Mouse (Mus musculus): ENCODE measurements at regions not wholly inside any gene's neighbourhood (a gene's known extent, or its start where the extent isn't known, plus 50 kb on each side); places are given as distances from the start of the nearest gene placed in this dataset.

DNA sequence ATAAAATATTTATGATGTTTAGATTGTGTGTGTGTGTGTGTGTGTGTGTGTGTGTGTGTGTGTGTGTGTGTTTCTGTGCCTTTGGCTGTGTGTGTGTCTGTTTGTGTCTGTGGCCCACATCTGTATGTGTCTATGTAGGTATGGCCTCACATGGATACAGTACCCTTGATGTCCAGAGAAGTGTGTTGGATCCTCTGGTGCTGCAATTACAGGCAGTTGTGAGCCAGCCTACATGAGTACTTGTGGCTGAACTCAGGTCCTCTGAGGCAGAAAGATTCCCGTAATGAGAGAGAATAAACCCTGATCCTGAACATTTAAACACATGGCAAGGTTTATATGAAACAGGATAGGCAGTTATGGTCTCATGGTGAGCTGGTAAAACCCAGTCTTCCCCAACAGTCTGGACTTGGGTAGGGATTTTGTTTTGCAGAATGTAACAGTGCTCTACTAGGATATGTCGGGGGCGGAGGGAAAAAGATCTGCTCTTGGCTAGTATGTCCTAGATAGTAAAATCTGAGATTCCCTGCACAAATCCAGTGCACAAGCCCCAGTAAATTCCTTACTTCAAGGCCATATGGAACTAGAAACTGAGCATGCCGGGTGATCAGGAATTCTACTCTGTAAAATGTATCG lies 275.6 kb downstream of the Kctd12 start:
- WGBS = 80% methylated on average over 5 of the region's 5 CpGs
- no peaks in the 10 kb centered on the region for H3K27me3 ChIP-seq (replicated peaks; ENCODE audit: control insufficient read depth, insufficient read depth, low read length)
- H3K36me3 ChIP-seq (ENCODE audit: control insufficient read depth, insufficient read depth, low read length) = no peaks in the 10 kb centered on the region
- H3K4me1 ChIP-seq (ENCODE audit: control insufficient read depth, insufficient read depth, low read length) = no peaks in the 10 kb centered on the region
- H3K4me3 ChIP-seq (ENCODE audit: low read length) = no peak overlapping the region
- H3K27ac ChIP-seq (ENCODE audit: low read length) = no peak overlapping the region
- H3K9ac ChIP-seq (ENCODE audit: low read depth, low read length) = no peak overlapping the region
- no peaks in the 10 kb centered on the region for H3K9me3 ChIP-seq (ENCODE audit: control insufficient read depth, low read length)
- no peak overlapping the region for H3K4me2 ChIP-seq (ENCODE audit: low read depth, low read length)
- ATAC-seq = no peak

DNA sequence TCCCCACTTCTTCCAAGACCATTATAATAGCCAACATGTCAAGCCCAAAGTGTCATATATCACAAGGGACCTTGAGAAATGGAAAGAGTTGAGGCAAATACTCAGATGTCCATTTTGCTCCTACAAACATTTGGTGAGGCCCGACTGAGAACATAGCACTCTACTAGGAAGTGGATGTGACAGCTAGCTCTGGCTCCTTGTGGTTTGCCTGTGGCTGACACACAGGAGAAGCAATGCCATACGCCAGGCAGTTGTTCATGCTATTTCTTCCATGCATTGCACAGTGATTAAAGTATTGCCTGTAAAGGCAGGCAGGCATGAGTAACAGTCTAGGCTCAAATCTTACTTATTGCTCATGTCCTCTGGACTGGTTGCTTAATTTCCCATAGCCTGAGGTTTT lies 281.3 kb downstream of the Kctd12 start:
- Histone ChIP-seq H3K27ac (ENCODE audit: low read length) (no peak overlapping the region), H3K4me1 (ENCODE audit: control insufficient read depth, insufficient read depth, low read length) (no peaks in the 10 kb centered on the region), H3K36me3 (ENCODE audit: control insufficient read depth, insufficient read depth, low read length) (no peaks in the 10 kb centered on the region), H3K4me3 (ENCODE audit: low read length) (no peak overlapping the region), H3K9me3 (ENCODE audit: control insufficient read depth, low read length) (no peaks in the 10 kb centered on the region), H3K4me2 (ENCODE audit: low read depth, low read length) (no peak overlapping the region), H3K27me3 (replicated peaks; ENCODE audit: control insufficient read depth, insufficient read depth, low read length) (no peaks in the 10 kb centered on the region), H3K9ac (ENCODE audit: low read depth, low read length) (no peak overlapping the region)
- WGBS = 78% methylated on average over 2 of the region's 2 CpGs
- no peak for ATAC-seq

DNA sequence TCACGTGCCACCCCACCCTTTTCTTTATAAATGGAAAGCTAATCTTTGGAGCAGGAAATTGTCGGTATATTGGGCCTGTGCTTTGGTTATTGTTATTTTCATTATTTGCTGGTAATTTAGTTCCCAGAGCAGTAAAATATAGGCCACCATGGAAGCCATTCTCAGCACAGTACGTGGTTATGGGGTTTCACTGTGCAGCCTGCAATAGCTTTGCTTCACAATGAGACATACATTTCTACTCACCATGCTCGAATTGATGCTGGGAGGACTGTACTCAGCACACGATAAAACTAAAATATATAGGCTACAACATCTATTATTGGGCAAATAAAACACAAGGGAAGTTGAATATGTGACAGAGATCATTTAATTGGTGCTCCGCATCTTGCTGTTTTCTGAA lies 282.0 kb downstream of the Kctd12 start:
- H3K9ac ChIP-seq (ENCODE audit: low read depth, low read length) = no peak overlapping the region
- H3K36me3 ChIP-seq (ENCODE audit: control insufficient read depth, insufficient read depth, low read length) = no peaks in the 10 kb centered on the region
- H3K27ac ChIP-seq (ENCODE audit: low read length) = no peak overlapping the region
- H3K27me3 ChIP-seq (replicated peaks; ENCODE audit: control insufficient read depth, insufficient read depth, low read length) = no peaks in the 10 kb centered on the region
- no peaks in the 10 kb centered on the region for H3K4me1 ChIP-seq (ENCODE audit: control insufficient read depth, insufficient read depth, low read length)
- H3K4me3 ChIP-seq (ENCODE audit: low read length) = no peak overlapping the region
- no peak overlapping the region for H3K4me2 ChIP-seq (ENCODE audit: low read depth, low read length)
- 78% methylated on average over 6 of the region's 6 CpGs for WGBS
- no peaks in the 10 kb centered on the region for H3K9me3 ChIP-seq (ENCODE audit: control insufficient read depth, low read length)
- ATAC-seq = no peak

DNA sequence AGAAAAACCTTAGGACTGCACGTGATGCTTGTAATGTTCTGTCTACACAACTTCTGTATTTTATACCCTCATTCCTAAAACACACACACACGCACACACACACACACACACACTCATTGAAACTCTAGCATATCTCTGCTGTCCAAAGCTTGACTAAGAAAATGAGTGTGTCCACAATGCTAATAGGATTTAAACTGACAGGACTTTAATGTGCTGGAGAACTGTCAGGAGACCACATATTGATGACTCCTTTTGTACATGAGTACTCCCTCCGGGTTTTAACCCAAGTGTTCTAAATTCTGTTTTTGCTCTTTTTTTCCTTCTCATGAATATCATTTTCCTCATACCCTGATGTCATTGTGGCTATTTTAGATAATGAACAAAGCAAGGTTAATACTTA lies 283.4 kb downstream of the Kctd12 start:
- no peak overlapping the region for H3K4me2 ChIP-seq (ENCODE audit: low read depth, low read length)

DNA sequence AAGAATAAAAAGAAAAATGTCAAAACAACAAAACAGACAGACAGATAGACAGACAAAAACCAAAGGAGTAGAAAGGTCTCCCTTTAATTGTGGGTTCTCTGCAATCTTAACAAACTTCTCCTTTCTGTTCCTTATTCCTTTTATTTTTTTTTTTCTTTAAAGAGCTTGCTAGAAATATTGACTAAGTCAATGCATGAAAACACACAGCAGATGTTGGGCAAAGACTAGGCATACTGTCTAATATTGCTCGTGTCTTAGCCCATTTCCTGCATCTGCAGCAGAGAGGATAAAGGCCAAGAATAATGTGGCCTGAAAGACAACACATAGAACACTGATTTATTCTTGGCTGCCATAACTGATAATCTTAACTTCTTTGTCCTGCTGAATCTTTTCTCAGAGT lies 295.6 kb downstream of the Kctd12 start:
- H3K9me3 ChIP-seq (ENCODE audit: control insufficient read depth, low read length) = no peaks in the 10 kb centered on the region
- 54% methylated on average over 1 of the region's 1 CpGs for whole genome bisulfite sequencing
- no peak overlapping the region for H3K9ac ChIP-seq (ENCODE audit: low read depth, low read length)
- H3K4me2 ChIP-seq (ENCODE audit: low read depth, low read length) = no peak overlapping the region
- no peaks in the 10 kb centered on the region for H3K4me1 ChIP-seq (ENCODE audit: control insufficient read depth, insufficient read depth, low read length)
- no peak overlapping the region for H3K4me3 ChIP-seq (ENCODE audit: low read length)
- ATAC-seq = no peak
- H3K27me3 ChIP-seq (replicated peaks; ENCODE audit: control insufficient read depth, insufficient read depth, low read length) = no peaks in the 10 kb centered on the region
- no peaks in the 10 kb centered on the region for H3K36me3 ChIP-seq (ENCODE audit: control insufficient read depth, insufficient read depth, low read length)
- no peak overlapping the region for H3K27ac ChIP-seq (ENCODE audit: low read length)

More for the DNA sequence above, 283.4 kb downstream of the Kctd12 start:
- Histone ChIP-seq H3K27ac (ENCODE audit: low read length) (no peak overlapping the region), H3K4me1 (ENCODE audit: control insufficient read depth, insufficient read depth, low read length) (no peaks in the 10 kb centered on the region), H3K27me3 (replicated peaks; ENCODE audit: control insufficient read depth, insufficient read depth, low read length) (no peaks in the 10 kb centered on the region), H3K9me3 (ENCODE audit: control insufficient read depth, low read length) (no peaks in the 10 kb centered on the region), H3K4me3 (ENCODE audit: low read length) (no peak overlapping the region), H3K36me3 (ENCODE audit: control insufficient read depth, insufficient read depth, low read length) (no peaks in the 10 kb centered on the region), H3K9ac (ENCODE audit: low read depth, low read length) (no peak overlapping the region)
- no peak for ATAC-seq
- WGBS = 85% methylated on average over 3 of the region's 3 CpGs

DNA sequence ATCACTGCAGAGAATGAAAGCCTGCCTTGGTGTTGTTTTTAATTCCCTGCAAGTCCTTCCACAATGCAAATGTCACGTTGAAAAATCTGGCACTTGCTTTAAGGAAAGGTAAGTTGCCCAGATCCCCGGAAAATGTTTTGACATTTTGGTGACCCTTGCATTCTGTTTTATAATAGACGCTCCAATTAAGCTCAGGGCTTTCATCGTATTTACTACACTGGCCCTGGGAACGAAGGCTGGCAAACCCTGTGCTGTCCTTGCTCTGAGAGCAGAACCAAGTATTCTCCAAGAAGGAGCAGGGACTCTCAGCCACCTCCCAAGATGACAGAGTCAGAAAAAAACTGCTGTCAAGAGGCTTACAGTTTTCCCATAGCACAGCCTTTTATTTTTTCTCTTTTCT lies 305.9 kb downstream of the Kctd12 start:
- ATAC-seq = no peak
- no peak overlapping the region for H3K27ac ChIP-seq (ENCODE audit: low read length)
- H3K4me1 ChIP-seq (ENCODE audit: control insufficient read depth, insufficient read depth, low read length) = no peaks in the 10 kb centered on the region
- no peaks in the 10 kb centered on the region for H3K9me3 ChIP-seq (ENCODE audit: control insufficient read depth, low read length)
- H3K4me2 ChIP-seq (ENCODE audit: low read depth, low read length) = no peak overlapping the region
- 51% methylated on average over 5 of the region's 5 CpGs for WGBS
- no peak overlapping the region for H3K4me3 ChIP-seq (ENCODE audit: low read length)
- no peak overlapping the region for H3K9ac ChIP-seq (ENCODE audit: low read depth, low read length)
- no peaks in the 10 kb centered on the region for H3K36me3 ChIP-seq (ENCODE audit: control insufficient read depth, insufficient read depth, low read length)
- no peaks in the 10 kb centered on the region for H3K27me3 ChIP-seq (replicated peaks; ENCODE audit: control insufficient read depth, insufficient read depth, low read length)

DNA sequence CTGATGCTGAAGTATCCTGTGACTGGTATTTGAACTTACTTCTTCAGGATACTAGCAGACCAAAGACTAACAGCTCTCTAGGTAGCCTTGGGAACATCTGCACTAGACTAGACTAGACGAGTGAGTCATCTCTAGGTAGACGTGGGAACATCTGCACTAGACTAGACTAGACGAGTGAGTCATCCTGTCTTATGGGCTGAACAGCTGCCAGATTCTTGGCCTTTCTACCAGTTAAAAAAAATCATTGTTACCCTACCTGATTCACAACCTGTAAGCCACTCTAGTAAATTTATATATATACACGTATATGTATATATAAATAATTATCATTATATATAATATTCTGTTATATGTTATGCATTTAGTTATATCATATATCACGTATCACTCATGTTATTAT lies 307.8 kb downstream of the Kctd12 start:
- Histone ChIP-seq H3K9me3 (ENCODE audit: control insufficient read depth, low read length) (no peaks in the 10 kb centered on the region), H3K9ac (ENCODE audit: low read depth, low read length) (no peak overlapping the region), H3K4me2 (ENCODE audit: low read depth, low read length) (no peak overlapping the region), H3K27me3 (replicated peaks; ENCODE audit: control insufficient read depth, insufficient read depth, low read length) (no peaks in the 10 kb centered on the region), H3K4me1 (ENCODE audit: control insufficient read depth, insufficient read depth, low read length) (no peaks in the 10 kb centered on the region), H3K36me3 (ENCODE audit: control insufficient read depth, insufficient read depth, low read length) (no peaks in the 10 kb centered on the region), H3K27ac (ENCODE audit: low read length) (no peak overlapping the region), H3K4me3 (ENCODE audit: low read length) (no peak overlapping the region)
- WGBS = 83% methylated on average over 5 of the region's 5 CpGs
- ATAC-seq = no peak

DNA sequence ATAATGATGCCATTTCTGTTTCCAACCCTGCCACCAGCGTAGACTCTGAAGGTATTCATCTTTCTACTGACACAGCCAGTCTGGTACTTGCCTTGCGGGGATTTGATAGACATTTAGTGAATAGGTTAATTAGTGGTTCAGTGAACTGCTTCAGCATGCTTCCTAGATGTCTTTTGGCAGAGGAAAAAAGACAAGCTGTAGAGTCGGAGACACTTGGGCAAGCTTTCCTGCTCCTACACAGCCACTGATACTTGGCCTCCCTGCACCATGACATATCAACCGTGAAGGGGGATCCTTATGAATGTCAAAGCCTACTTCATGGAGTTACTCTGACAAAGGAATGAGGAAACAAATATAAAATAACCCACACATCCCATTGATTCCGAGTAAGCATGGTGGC lies 308.7 kb downstream of the Kctd12 start:
- Histone ChIP-seq H3K4me2 (ENCODE audit: low read depth, low read length) (no peak overlapping the region), H3K36me3 (ENCODE audit: control insufficient read depth, insufficient read depth, low read length) (no peaks in the 10 kb centered on the region), H3K9ac (ENCODE audit: low read depth, low read length) (no peak overlapping the region), H3K9me3 (ENCODE audit: control insufficient read depth, low read length) (no peaks in the 10 kb centered on the region), H3K27me3 (replicated peaks; ENCODE audit: control insufficient read depth, insufficient read depth, low read length) (no peaks in the 10 kb centered on the region), H3K27ac (ENCODE audit: low read length) (no peak overlapping the region), H3K4me1 (ENCODE audit: control insufficient read depth, insufficient read depth, low read length) (no peaks in the 10 kb centered on the region), H3K4me3 (ENCODE audit: low read length) (no peak overlapping the region)
- 84% methylated on average over 5 of the region's 5 CpGs for WGBS
- ATAC-seq = no peak

DNA sequence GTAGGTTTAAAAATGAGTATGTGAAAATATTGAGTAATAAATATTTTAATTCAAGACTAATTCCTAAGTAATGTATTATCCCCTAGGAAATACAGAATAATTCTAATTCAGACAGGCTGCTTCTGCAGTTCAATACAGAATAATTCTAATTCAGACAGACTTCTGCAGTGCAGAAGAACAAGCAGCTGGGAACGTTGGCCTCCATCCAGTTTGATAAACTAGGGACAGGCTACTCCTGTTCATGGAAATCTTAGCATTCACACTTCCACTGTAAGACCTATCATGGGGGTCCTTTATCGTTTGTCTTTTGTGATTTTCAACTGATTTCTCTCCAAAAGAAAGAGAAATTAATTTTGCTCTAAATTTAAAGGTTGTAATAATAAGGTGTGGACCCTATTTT lies 319.2 kb downstream of the Kctd12 start:
- Histone ChIP-seq H3K9me3 (ENCODE audit: control insufficient read depth, low read length) (no peaks in the 10 kb centered on the region), H3K27ac (ENCODE audit: low read length) (no peak overlapping the region), H3K4me1 (ENCODE audit: control insufficient read depth, insufficient read depth, low read length) (no peaks in the 10 kb centered on the region), H3K4me3 (ENCODE audit: low read length) (no peak overlapping the region), H3K36me3 (ENCODE audit: control insufficient read depth, insufficient read depth, low read length) (no peaks in the 10 kb centered on the region), H3K9ac (ENCODE audit: low read depth, low read length) (no peak overlapping the region), H3K27me3 (replicated peaks; ENCODE audit: control insufficient read depth, insufficient read depth, low read length) (no peaks in the 10 kb centered on the region), H3K4me2 (ENCODE audit: low read depth, low read length) (no peak overlapping the region)
- 67% methylated on average over 2 of the region's 2 CpGs for WGBS
- no peak for ATAC-seq

DNA sequence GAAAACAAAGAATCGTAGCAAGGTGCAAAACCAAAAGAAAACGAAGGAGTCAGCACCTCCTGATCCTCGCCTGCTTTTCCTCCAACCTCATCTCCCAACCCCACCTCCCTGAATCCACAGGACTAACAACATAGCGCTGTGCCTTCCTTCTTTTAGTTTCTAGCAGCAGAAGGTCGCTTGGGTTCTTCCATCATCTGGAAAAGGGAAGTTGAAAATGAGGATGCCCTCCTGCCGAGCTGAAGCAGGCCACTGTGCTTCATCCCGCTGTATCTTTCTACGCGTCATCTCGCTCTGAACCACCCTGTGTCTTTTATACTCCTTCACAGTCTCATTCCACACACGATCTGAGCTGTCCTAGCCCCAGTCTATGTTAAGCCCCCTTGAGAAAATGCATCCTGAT lies 322.1 kb downstream of the Kctd12 start:
- no peaks in the 10 kb centered on the region for H3K36me3 ChIP-seq (ENCODE audit: control insufficient read depth, insufficient read depth, low read length)
- H3K9ac ChIP-seq (ENCODE audit: low read depth, low read length) = no peak overlapping the region
- no peak overlapping the region for H3K4me2 ChIP-seq (ENCODE audit: low read depth, low read length)
- no peak overlapping the region for H3K27ac ChIP-seq (ENCODE audit: low read length)
- no peak overlapping the region for H3K4me3 ChIP-seq (ENCODE audit: low read length)
- ATAC-seq = no peak
- H3K27me3 ChIP-seq (replicated peaks; ENCODE audit: control insufficient read depth, insufficient read depth, low read length) = no peaks in the 10 kb centered on the region
- 84% methylated on average over 11 of the region's 11 CpGs for WGBS
- H3K9me3 ChIP-seq (ENCODE audit: control insufficient read depth, low read length) = no peaks in the 10 kb centered on the region
- H3K4me1 ChIP-seq (ENCODE audit: control insufficient read depth, insufficient read depth, low read length) = no peaks in the 10 kb centered on the region
